Mouse (Mus musculus): ENCODE measurements around the gene Gtpbp1. TPM values are rescaled to one million over a fixed set of nuclear protein-coding genes. Genes with fewer than 3 reads are reported as not detected.
A peak's percentile ranks its signal among the peaks of the same experiment; 100 is the strongest.

Gtpbp1 gene
- polyA plus RNA-seq, 1 experiment, result 35.3 TPM

DNA sequence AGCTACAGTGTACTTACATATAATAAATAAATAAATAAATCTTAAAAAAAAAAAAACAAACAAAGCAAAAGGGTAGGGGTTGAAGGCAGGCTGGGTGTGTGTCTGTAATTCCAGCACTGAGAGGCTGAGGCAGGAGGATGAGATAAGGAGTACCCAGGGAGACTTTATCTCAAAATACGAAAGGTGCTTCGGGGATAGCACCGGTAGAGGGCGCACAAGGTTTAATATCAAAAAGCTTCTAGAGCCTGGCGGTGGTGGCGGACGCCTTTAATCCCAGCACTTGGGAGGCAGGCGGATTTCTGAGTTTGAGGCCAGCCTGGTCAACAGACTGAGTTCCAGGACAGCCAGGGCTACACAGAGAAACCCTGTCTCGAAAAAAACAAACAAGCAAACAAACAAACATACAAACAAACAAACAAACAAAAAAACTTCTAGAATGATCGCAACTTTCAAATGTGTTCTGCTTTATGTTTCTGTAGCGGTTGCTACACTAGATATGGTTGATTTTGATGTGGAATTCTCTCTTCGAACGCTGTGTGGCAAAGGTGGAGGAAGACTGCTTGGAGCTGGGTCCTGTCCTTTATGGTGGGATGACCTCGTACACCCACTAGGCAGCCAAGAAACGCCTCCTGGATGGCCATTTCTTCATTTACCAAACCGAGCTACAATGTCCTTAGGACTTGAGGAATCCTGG lies 32.7 kb upstream of the Gtpbp1 start:
- peak; percentile 91 for DNase-seq
- Histone ChIP-seq H3K4me3 (ENCODE audit: insufficient read depth, low read depth, low read length) (peak overlapping the region; percentile 78), H3K4me1 (ENCODE audit: control insufficient read depth, insufficient read depth, low read length) (0 out of 2 replicates have a peak, but pooled peaks cover 3% of the 10 kb centered on the region), H3K27me3 (replicated peaks; ENCODE audit: control insufficient read depth, insufficient read depth, low read length) (no peaks in the 10 kb centered on the region), H3K27ac (ENCODE audit: insufficient read depth, low read depth, low read length) (peak overlapping the region; percentile 96; the same call in 1 of the 2 replicates), H3K36me3 (ENCODE audit: control insufficient read depth, insufficient read depth, low read length) (no peaks in the 10 kb centered on the region)
- WGBS, result 2% methylated on average over 16 of the region's 16 CpGs
- no peak for TF ChIP-seq POLR2A (IDR thresholded peaks at IDR 0.05; ENCODE audit: low read depth, low read length)
- peak; percentile 59 for TF ChIP-seq CTCF (conservative IDR thresholded peaks at IDR 0.05; ENCODE audit: insufficient read depth, insufficient read length, low read depth, low read length)

GRCm38 (mm10) chr15:79658531-79659375 lies 31.9 kb upstream of the Gtpbp1 start, which contains the start of the genes Fam227a and Cby1:
Gene Fam227a, minus strand, starts transcription at chr15:79658956.
Gene Cby1, plus strand, starts transcription at chr15:79659199.
- Histone ChIP-seq H3K36me3 (ENCODE audit: control insufficient read depth, insufficient read depth, low read length) (no peaks in the 10 kb centered on the region), H3K27ac (ENCODE audit: insufficient read depth, low read depth, low read length) (peak within 1 kb of the TSS; percentile 96), H3K27me3 (replicated peaks; ENCODE audit: control insufficient read depth, insufficient read depth, low read length) (no peaks in the 10 kb centered on the region), H3K4me1 (ENCODE audit: control insufficient read depth, insufficient read depth, low read length) (0 out of 2 replicates have a peak, but pooled peaks cover 3% of the 10 kb centered on the region), H3K4me3 (ENCODE audit: insufficient read depth, low read depth, low read length) (peak within 1 kb of the TSS; percentile 78)
- TF ChIP-seq POLR2A (IDR thresholded peaks at IDR 0.05; ENCODE audit: low read depth, low read length) (no peak), CTCF (conservative IDR thresholded peaks at IDR 0.05; ENCODE audit: insufficient read depth, insufficient read length, low read depth, low read length) (no peak)
- under 1% methylated on average over 55 of the region's 55 CpGs for WGBS
- DNase-seq, result peak; percentile 97

DNA sequence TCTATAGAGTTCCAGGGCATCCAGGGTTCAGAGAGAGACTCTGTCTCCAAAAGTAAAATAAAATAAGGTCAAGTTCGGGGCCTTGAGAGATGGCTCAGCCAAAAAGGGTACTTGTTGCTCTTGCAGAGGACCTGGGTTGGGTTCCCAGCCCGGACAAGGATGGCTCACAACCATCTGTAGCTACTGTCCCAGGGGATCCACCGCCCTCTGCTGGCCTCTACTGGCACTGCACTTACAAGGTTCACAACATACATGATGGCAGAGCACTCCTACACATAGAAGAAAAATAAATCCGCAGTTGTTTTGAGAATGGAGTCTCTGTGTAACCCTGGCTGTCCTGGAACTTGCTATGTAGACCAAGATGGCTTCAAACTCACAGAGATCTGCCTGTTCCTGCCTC lies 28.8 kb upstream of the Gtpbp1 start:
- TF ChIP-seq CTCF (conservative IDR thresholded peaks at IDR 0.05; ENCODE audit: insufficient read depth, insufficient read length, low read depth, low read length), result peak; percentile 48
- TF ChIP-seq POLR2A (IDR thresholded peaks at IDR 0.05; ENCODE audit: low read depth, low read length), result no peak
- Histone ChIP-seq H3K36me3 (ENCODE audit: control insufficient read depth, insufficient read depth, low read length) (no peaks in the 10 kb centered on the region), H3K4me1 (ENCODE audit: control insufficient read depth, insufficient read depth, low read length) (0 out of 2 replicates have a peak, but pooled peaks cover 3% of the 10 kb centered on the region), H3K4me3 (ENCODE audit: insufficient read depth, low read depth, low read length) (no peak overlapping the region), H3K27me3 (replicated peaks; ENCODE audit: control insufficient read depth, insufficient read depth, low read length) (no peaks in the 10 kb centered on the region), H3K27ac (ENCODE audit: insufficient read depth, low read depth, low read length) (no peak overlapping the region)
- peak; percentile 38 for DNase-seq
- 81% methylated on average over 4 of the region's 4 CpGs for WGBS

DNA sequence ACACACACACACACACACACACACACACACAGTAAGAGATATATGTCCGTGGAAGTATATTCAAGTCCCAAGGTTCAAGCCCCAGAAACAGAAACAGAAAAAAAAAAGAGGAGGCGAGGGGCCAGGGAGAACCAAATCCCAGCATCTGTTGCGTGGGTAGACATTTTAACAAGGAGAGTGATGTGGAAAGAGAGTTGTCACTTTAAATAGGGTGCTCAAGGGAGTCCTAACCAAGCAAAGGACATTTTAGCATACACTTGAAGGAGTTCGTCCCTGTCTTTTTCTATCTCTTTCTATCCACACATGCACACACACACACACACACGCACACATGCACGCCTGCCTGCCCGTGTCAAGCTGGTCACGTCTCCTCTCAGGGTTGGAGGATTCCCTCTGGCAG lies 26.0 kb upstream of the Gtpbp1 start:
- no peaks in the 10 kb centered on the region for H3K36me3 ChIP-seq (ENCODE audit: control insufficient read depth, insufficient read depth, low read length)
- no peak overlapping the region for H3K27ac ChIP-seq (ENCODE audit: insufficient read depth, low read depth, low read length)
- H3K4me3 ChIP-seq (ENCODE audit: insufficient read depth, low read depth, low read length), result no peak overlapping the region
- 0 out of 2 replicates have a peak, but pooled peaks cover 1% of the 10 kb centered on the region for H3K4me1 ChIP-seq (ENCODE audit: control insufficient read depth, insufficient read depth, low read length)
- WGBS, result 95% methylated on average over 8 of the region's 8 CpGs
- DNase-seq, result no peak
- no peaks in the 10 kb centered on the region for H3K27me3 ChIP-seq (replicated peaks; ENCODE audit: control insufficient read depth, insufficient read depth, low read length)
- no peak for TF ChIP-seq POLR2A (IDR thresholded peaks at IDR 0.05; ENCODE audit: low read depth, low read length)
- no peak for TF ChIP-seq CTCF (conservative IDR thresholded peaks at IDR 0.05; ENCODE audit: insufficient read depth, insufficient read length, low read depth, low read length)

DNA sequence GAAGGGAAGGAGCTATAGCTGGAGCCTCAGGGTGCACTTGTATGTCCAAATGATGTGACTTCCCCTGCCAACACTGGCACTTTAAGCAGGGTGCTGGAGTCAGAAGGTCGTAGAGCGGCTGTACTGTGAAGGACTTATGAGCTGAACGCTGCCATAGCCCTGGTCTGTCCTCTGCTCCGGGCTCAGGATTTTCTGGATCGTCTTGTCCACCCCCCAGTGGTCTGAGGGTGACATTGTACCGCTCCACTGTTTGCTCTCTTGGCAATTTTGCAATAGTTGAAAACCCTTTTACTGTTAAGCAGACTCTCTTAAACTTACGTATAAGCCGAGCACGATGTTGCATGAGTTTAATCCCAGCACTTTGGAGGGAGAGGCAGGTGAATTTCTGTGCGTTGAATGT lies 21.4 kb upstream of the Gtpbp1 start:
- WGBS, result 51% methylated on average over 10 of the region's 10 CpGs
- Histone ChIP-seq H3K4me1 (ENCODE audit: control insufficient read depth, insufficient read depth, low read length) (no peaks in the 10 kb centered on the region; the same call in 1 of the 2 replicates), H3K27me3 (replicated peaks; ENCODE audit: control insufficient read depth, insufficient read depth, low read length) (no peaks in the 10 kb centered on the region), H3K27ac (ENCODE audit: insufficient read depth, low read depth, low read length) (no peak overlapping the region), H3K4me3 (ENCODE audit: insufficient read depth, low read depth, low read length) (no peak overlapping the region), H3K36me3 (ENCODE audit: control insufficient read depth, insufficient read depth, low read length) (no peaks in the 10 kb centered on the region; the same call in 1 of the 2 replicates)
- peak; percentile 36 for DNase-seq
- peak; percentile 28; the same call in 1 of the 2 replicates for TF ChIP-seq CTCF (conservative IDR thresholded peaks at IDR 0.05; ENCODE audit: insufficient read depth, insufficient read length, low read depth, low read length)
- no peak for TF ChIP-seq POLR2A (IDR thresholded peaks at IDR 0.05; ENCODE audit: low read depth, low read length)

GRCm38 (mm10) chr15:79670249-79670971 lies 20.2 kb upstream of the Gtpbp1 start, which contains the start of gene Tomm22:
Gene Tomm22, plus strand, starts transcription at chr15:79670861.
- Histone ChIP-seq H3K4me1 (ENCODE audit: control insufficient read depth, insufficient read depth, low read length) (no peaks in the 10 kb centered on the region; the same call in 1 of the 2 replicates), H3K27me3 (replicated peaks; ENCODE audit: control insufficient read depth, insufficient read depth, low read length) (no peaks in the 10 kb centered on the region), H3K27ac (ENCODE audit: insufficient read depth, low read depth, low read length) (no peak within 1 kb of the TSS), H3K4me3 (ENCODE audit: insufficient read depth, low read depth, low read length) (peak within 1 kb of the TSS; percentile 75), H3K36me3 (ENCODE audit: control insufficient read depth, insufficient read depth, low read length) (peaks cover under 1% of the 10 kb centered on the region; the same call in 1 of the 2 replicates)
- DNase-seq, result peak; percentile 93
- peak; percentile 69 for TF ChIP-seq CTCF (conservative IDR thresholded peaks at IDR 0.05; ENCODE audit: insufficient read depth, insufficient read length, low read depth, low read length)
- TF ChIP-seq POLR2A (IDR thresholded peaks at IDR 0.05; ENCODE audit: low read depth, low read length), result no peak
- 20% methylated on average over 33 of the region's 33 CpGs for WGBS
